Mouse (Mus musculus): ENCODE results near the gene Clasp1. TPM values are rescaled to one million over a fixed set of nuclear protein-coding genes. Genes with fewer than 3 reads are reported as not detected.

Clasp1 gene
- polyA plus RNA-seq, 1 experiment from 2014 or later, result 91.5 TPM

GRCm38 (mm10) chr1:118494551-118494950 is 105.7 kb downstream of the Clasp1 start:
- no peak for DNase-seq (ENCODE audit: extremely low spot score, low spot score)
- Histone ChIP-seq H3K27me3 (ENCODE audit: poor library complexity, severe bottlenecking) (no peaks in the 10 kb centered on the region), H3K36me3 (replicated peaks) (peaks cover 24% of the 10 kb centered on the region), H3K4me1 (peaks cover 13% of the 10 kb centered on the region), H3K9me3 (no peaks in the 10 kb centered on the region), H3K27ac (no peak overlapping the region), H3K4me3 (no peak overlapping the region)
- WGBS, result 94% methylated on average over 9 of the region's 9 CpGs

GRCm38 (mm10) chr1:118498311-118498710 is 109.5 kb downstream of the Clasp1 start:
- H3K36me3 ChIP-seq (replicated peaks), result peaks cover 61% of the 10 kb centered on the region
- DNase-seq (ENCODE audit: extremely low spot score, low spot score), result peak; percentile 66

DNA sequence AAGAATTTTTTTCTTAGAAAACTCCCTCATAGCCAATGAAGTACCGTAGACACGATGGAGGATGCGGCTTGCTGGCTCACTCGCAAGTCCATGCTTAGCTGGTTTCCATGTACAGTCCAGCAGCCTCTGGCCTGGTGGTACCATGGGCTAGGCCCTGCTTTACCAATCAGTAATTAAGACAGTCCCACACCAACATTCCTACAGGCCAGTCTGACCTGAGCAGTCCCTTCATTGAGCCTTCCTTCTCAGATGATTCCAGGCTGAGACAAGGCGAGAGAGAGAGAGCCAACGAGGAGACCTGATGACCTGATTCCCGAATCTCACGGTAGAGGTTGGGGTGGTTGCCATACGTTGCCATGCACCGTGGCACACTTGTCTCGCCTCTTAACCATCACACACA is 111.7 kb downstream of the Clasp1 start:
- 93% methylated on average over 11 of the region's 11 CpGs for WGBS
- DNase-seq (ENCODE audit: extremely low spot score, low spot score), result no peak
- H3K9me3 ChIP-seq, result no peaks in the 10 kb centered on the region
- no peaks in the 10 kb centered on the region for H3K4me1 ChIP-seq
- no peak overlapping the region for H3K27ac ChIP-seq
- no peak overlapping the region for H3K4me3 ChIP-seq
- H3K36me3 ChIP-seq (replicated peaks), result peaks cover 84% of the 10 kb centered on the region
- H3K27me3 ChIP-seq (ENCODE audit: poor library complexity, severe bottlenecking), result no peaks in the 10 kb centered on the region

More at GRCm38 (mm10) chr1:118498311-118498710, 109.5 kb downstream of the Clasp1 start:
- 78% methylated on average over 5 of the region's 5 CpGs for WGBS
- Histone ChIP-seq H3K9me3 (no peaks in the 10 kb centered on the region), H3K27ac (no peak overlapping the region), H3K4me3 (no peak overlapping the region), H3K27me3 (ENCODE audit: poor library complexity, severe bottlenecking) (no peaks in the 10 kb centered on the region), H3K4me1 (peaks cover 13% of the 10 kb centered on the region)

- Histone ChIP-seq H3K27me3 (ENCODE audit: poor library complexity, severe bottlenecking) (no peaks in the 10 kb centered on the region), H3K9me3 (no peaks in the 10 kb centered on the region), H3K4me3 (no peak overlapping the region), H3K4me1 (no peaks in the 10 kb centered on the region), H3K36me3 (replicated peaks) (peaks cover 94% of the 10 kb centered on the region), H3K27ac (no peak overlapping the region)
- WGBS, result 90% methylated on average over 2 of the region's 2 CpGs
- no peak for DNase-seq (ENCODE audit: extremely low spot score, low spot score)
Measured at GRCm38 (mm10) chr1:118501691-118502090, 112.8 kb downstream of the Clasp1 start.

- H3K27ac ChIP-seq, result no peak overlapping the region
- H3K27me3 ChIP-seq (ENCODE audit: poor library complexity, severe bottlenecking), result no peaks in the 10 kb centered on the region
- H3K4me1 ChIP-seq, result no peaks in the 10 kb centered on the region
- WGBS, result 95% methylated on average over 1 of the region's 1 CpGs
- H3K36me3 ChIP-seq (replicated peaks), result peaks cover 99% of the 10 kb centered on the region
- no peak for DNase-seq (ENCODE audit: extremely low spot score, low spot score)
- no peaks in the 10 kb centered on the region for H3K9me3 ChIP-seq
- H3K4me3 ChIP-seq, result no peak overlapping the region
Measured at GRCm38 (mm10) chr1:118505746-118506145, 116.9 kb downstream of the Clasp1 start.

GRCm38 (mm10) chr1:118510996-118511395 is 122.1 kb downstream of the Clasp1 start:
- no peak for DNase-seq (ENCODE audit: extremely low spot score, low spot score)
- H3K27ac ChIP-seq, result no peak overlapping the region
- H3K27me3 ChIP-seq (ENCODE audit: poor library complexity, severe bottlenecking), result no peaks in the 10 kb centered on the region
- WGBS, result 92% methylated on average over 3 of the region's 3 CpGs
- H3K4me3 ChIP-seq, result no peak overlapping the region
- H3K36me3 ChIP-seq (replicated peaks), result peaks cover 100% of the 10 kb centered on the region
- H3K4me1 ChIP-seq, result no peaks in the 10 kb centered on the region
- no peaks in the 10 kb centered on the region for H3K9me3 ChIP-seq

DNA sequence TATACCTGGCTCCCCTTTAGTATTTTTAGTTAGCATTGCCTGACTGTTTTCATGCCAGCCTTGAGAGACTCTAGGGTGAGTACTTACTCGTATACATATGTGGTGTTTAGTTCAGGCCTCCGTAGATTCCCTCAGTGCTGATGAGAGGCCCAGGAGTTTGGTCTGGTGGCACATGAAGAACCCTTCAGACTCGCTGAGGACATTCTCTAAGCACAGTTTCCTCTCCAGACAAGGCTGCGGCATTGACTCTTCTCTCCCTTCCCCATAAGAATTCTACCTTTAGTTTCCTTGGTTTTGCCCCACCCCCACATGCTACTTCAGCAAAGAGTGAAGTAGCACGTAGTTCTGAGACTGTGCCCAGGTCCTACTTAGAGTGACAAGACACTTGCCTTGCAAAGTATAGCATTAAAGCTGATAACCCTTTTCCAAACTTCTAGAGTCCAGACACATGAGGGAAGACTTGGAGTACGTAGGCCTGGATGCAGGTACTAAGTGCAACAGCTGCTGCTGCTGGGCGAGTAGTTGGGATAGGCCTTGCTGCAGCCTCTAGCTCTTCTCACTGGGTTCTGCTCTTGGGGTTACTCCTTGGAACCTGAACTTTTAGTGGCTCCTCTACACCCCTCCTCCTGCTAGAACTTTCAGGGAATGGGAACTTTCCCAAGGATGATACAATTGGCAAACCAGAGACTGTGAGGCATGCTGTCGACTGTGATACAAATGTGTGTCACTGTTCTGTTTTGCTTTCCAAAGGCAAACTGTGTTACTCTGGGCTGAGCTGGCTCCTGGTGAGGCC is 123.1 kb downstream of the Clasp1 start:
- H3K4me3 ChIP-seq, result no peak overlapping the region
- no peaks in the 10 kb centered on the region for H3K27me3 ChIP-seq (ENCODE audit: poor library complexity, severe bottlenecking)
- no peaks in the 10 kb centered on the region for H3K9me3 ChIP-seq
- H3K36me3 ChIP-seq (replicated peaks), result peaks cover 100% of the 10 kb centered on the region
- H3K4me1 ChIP-seq, result no peaks in the 10 kb centered on the region
- 94% methylated on average over 8 of the region's 8 CpGs for WGBS
- DNase-seq (ENCODE audit: extremely low spot score, low spot score), result no peak
- H3K27ac ChIP-seq, result no peak overlapping the region

- peaks cover 90% of the 10 kb centered on the region for H3K36me3 ChIP-seq (replicated peaks)
- no peak for DNase-seq (ENCODE audit: extremely low spot score, low spot score)
- no peaks in the 10 kb centered on the region for H3K4me1 ChIP-seq
- 85% methylated on average over 7 of the region's 7 CpGs for WGBS
- no peaks in the 10 kb centered on the region for H3K27me3 ChIP-seq (ENCODE audit: poor library complexity, severe bottlenecking)
- H3K4me3 ChIP-seq, result no peak overlapping the region
- no peak overlapping the region for H3K27ac ChIP-seq
- no peaks in the 10 kb centered on the region for H3K9me3 ChIP-seq
Measured at GRCm38 (mm10) chr1:118516256-118516655, 127.4 kb downstream of the Clasp1 start.

DNA sequence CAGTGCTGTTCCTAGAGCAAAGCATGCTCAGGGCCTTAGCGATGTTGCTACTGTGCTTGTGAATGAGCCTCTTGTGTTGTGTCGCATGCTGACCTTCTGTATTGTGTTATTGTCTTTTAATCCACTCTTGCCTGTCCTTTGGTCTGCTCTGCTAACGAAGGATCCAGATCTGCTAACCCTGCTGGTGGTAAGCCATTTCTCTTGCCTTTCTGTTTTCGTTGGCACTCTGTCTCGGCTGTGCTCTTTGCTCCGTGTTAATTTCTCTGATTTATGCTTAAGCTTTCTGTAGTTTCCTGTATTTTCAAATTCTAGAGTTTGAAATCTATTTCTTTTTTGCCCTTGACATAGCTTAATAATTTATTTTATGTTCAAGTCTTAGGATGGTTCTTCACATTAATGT is 134.3 kb downstream of the Clasp1 start:
- Histone ChIP-seq H3K36me3 (replicated peaks) (peaks cover 84% of the 10 kb centered on the region), H3K27ac (no peak overlapping the region), H3K9me3 (no peaks in the 10 kb centered on the region), H3K27me3 (ENCODE audit: poor library complexity, severe bottlenecking) (no peaks in the 10 kb centered on the region), H3K4me3 (no peak overlapping the region), H3K4me1 (no peaks in the 10 kb centered on the region)
- 79% methylated on average over 6 of the region's 6 CpGs for WGBS
- DNase-seq (ENCODE audit: extremely low spot score, low spot score), result no peak

DNA sequence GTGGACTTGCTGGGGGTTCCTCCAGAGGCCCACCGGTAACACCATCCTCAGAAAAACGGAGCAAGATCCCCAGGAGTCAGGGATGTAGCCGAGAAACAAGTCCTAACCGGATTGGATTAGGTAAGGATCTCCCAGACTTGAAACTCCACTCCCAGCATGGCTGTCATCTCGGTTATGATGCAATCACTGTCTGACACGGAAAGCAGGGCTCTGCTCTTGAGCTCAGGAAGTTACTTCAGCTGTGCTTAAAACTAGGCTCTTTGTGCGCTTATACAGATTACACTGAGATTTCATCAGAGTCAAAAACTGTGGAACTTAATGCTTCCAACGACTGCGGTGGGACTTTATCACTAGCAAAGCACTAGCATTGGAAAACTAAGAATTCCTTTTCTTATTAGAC is 136.5 kb downstream of the Clasp1 start:
- peaks cover 88% of the 10 kb centered on the region for H3K36me3 ChIP-seq (replicated peaks)

GRCm38 (mm10) chr1:118529213-118529612 is 140.4 kb downstream of the Clasp1 start:
- Histone ChIP-seq H3K27me3 (ENCODE audit: poor library complexity, severe bottlenecking) (no peaks in the 10 kb centered on the region), H3K4me1 (no peaks in the 10 kb centered on the region), H3K4me3 (no peak overlapping the region), H3K36me3 (replicated peaks) (peaks cover 98% of the 10 kb centered on the region), H3K27ac (no peak overlapping the region), H3K9me3 (peaks cover 3% of the 10 kb centered on the region; the same call in 1 of the 2 replicates)
- no peak for DNase-seq (ENCODE audit: extremely low spot score, low spot score)
- 96% methylated on average over 1 of the region's 1 CpGs for WGBS

More for the DNA sequence above, 136.5 kb downstream of the Clasp1 start:
- peaks cover 3% of the 10 kb centered on the region; the same call in 1 of the 2 replicates for H3K9me3 ChIP-seq
- no peak overlapping the region for H3K27ac ChIP-seq
- H3K4me3 ChIP-seq, result no peak overlapping the region
- H3K27me3 ChIP-seq (ENCODE audit: poor library complexity, severe bottlenecking), result no peaks in the 10 kb centered on the region
- DNase-seq (ENCODE audit: extremely low spot score, low spot score), result no peak
- H3K4me1 ChIP-seq, result no peaks in the 10 kb centered on the region
- 94% methylated on average over 9 of the region's 9 CpGs for WGBS

DNA sequence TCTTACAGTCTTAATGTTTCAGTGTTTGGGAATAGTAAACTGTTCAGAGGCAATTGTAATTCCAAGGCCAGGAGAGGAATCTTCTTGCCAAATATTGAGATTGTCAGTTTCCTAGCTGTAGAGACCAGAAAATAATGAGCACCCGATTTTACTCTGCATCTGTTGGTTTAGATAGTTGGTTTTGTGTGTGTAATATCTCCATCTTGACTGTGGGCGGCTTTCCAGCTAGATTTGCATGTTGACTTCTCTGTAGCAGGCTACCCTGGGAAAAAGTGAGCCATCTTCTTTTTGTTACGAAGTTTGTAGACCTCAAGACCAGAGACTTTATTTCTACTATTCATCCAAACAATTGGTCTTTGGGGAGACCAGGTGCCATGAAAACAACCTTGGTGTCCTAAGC is 142.4 kb downstream of the Clasp1 start:
- Histone ChIP-seq H3K4me1 (no peaks in the 10 kb centered on the region), H3K27me3 (ENCODE audit: poor library complexity, severe bottlenecking) (no peaks in the 10 kb centered on the region), H3K36me3 (replicated peaks) (peaks cover 100% of the 10 kb centered on the region), H3K9me3 (peaks cover 3% of the 10 kb centered on the region; the same call in 1 of the 2 replicates), H3K27ac (no peak overlapping the region), H3K4me3 (no peak overlapping the region)
- no peak for DNase-seq (ENCODE audit: extremely low spot score, low spot score)
- 93% methylated on average over 3 of the region's 3 CpGs for WGBS

- Histone ChIP-seq H3K9me3 (no peaks in the 10 kb centered on the region), H3K27ac (no peak overlapping the region), H3K36me3 (replicated peaks) (peaks cover 89% of the 10 kb centered on the region), H3K27me3 (ENCODE audit: poor library complexity, severe bottlenecking) (no peaks in the 10 kb centered on the region), H3K4me3 (no peak overlapping the region), H3K4me1 (no peaks in the 10 kb centered on the region)
- 95% methylated on average over 15 of the region's 15 CpGs for WGBS
- no peak for DNase-seq (ENCODE audit: extremely low spot score, low spot score)
Measured at GRCm38 (mm10) chr1:118536021-118536420, 147.2 kb downstream of the Clasp1 start.
